Mouse (Mus musculus) kidney, adult 2 months (tissue): Measurements from ENCODE around the gene Bcr.

Experiments
- CTCF ChIP-seq: fragments of 200-500 bp; conservative IDR thresholded peaks from 2 replicates; pipeline ENCODE4 v1.5.1; 2011; ENCODE audit warnings: low read depth, mild to moderate bottlenecking, control low read depth, low read length, moderate library complexity, mixed read lengths; ENCODE audit not compliant: insufficient read depth, insufficient read length
- POLR2A ChIP-seq: fragments of 200-500 bp; IDR thresholded peaks from one replicate; pipeline ENCODE4 v1.6.1; 2011; ENCODE audit warnings: low read depth, low read length, control low read depth

DNA sequence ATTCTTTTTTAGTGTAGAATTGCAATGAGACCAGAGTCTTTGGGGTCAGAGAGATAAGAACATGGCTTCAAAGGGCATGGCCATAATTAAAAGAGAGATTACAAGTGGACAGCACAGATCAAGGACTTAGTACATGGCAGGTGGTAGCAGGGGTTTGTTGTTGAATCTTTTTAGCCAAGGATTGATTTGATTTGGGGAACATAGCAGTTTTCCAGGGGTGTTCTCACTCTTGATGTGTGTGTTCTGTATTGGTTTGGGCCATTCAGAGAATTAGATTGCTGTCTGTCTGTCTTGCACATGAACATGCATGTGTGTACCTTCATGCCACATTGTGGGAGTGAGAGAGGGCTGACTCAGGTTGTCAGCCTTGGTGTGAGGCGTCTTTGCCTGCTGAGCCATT lies 171.5 kb downstream of the Bcr start:
- TF ChIP-seq POLR2A (no peak), CTCF (no peak)
